Mouse (Mus musculus) myocyte (in vitro differentiated cells): ENCODE measurements at regions not wholly inside any gene's neighbourhood (a gene's known extent, or its start where the extent isn't known, plus 50 kb on each side); places are given as distances from the start of the nearest gene placed in this dataset.

Source experiments
- H3K27me3 ChIP-seq: one replicate; pipeline ENCODE4 v1.6.1; 2011; ENCODE audit not compliant: control insufficient read depth, insufficient read depth, insufficient read length
- H3K36me3 ChIP-seq: one replicate; pipeline ENCODE4 v1.6.1; 2011; ENCODE audit not compliant: control insufficient read depth, insufficient read depth
- H3K4me2 ChIP-seq: one replicate; pipeline ENCODE4 v1.6.1; 2011; ENCODE audit warnings: low read depth, control low read depth
- H3K4me3 ChIP-seq: one replicate; pipeline ENCODE4 v1.5.1; 2011; ENCODE audit warnings: mild to moderate bottlenecking, control low read depth, moderate library complexity
- H3K79me2 ChIP-seq: one replicate; pipeline ENCODE4 v1.6.1; 2011; ENCODE audit not compliant: control insufficient read depth, insufficient read depth
- H3ac ChIP-seq: one replicate; pipeline ENCODE4 v1.6.1; 2011; ENCODE audit not compliant: control insufficient read depth, insufficient read length
- CEBPB ChIP-seq: IDR thresholded peaks from 2 replicates; pipeline ENCODE4 v1.6.1; 2011; ENCODE audit warnings: mild to moderate bottlenecking, moderate library complexity; ENCODE audit not compliant: poor library complexity, insufficient read depth, severe bottlenecking
- E2F4 ChIP-seq: IDR thresholded peaks from one replicate; pipeline ENCODE4 v1.6.1; 2011; ENCODE audit warnings: mild to moderate bottlenecking, control low read depth, moderate library complexity; ENCODE audit not compliant: insufficient read depth
- MAX ChIP-seq: IDR thresholded peaks from one replicate; pipeline ENCODE4 v1.6.1; 2011; ENCODE audit warnings: low read depth, mild to moderate bottlenecking, control low read depth
- MYOD1 ChIP-seq, 3 experiments: IDR thresholded peaks; one replicate each; pipeline ENCODE4 v1.6.1; 2011; ENCODE audit warnings: control low read depth in 2 of 3, low read depth in 2 of 3, mild to moderate bottlenecking in 2 of 3, moderate library complexity in 1 of 3; ENCODE audit not compliant: insufficient read length in 2 of 3, control insufficient read depth in 1 of 3
- MYOG ChIP-seq, 3 experiments: IDR thresholded peaks; one replicate each; pipeline ENCODE4 v1.6.1; 2011; ENCODE audit warnings: control low read depth in 2 of 3, low read depth in 2 of 3, mild to moderate bottlenecking in 2 of 3; ENCODE audit not compliant: insufficient read length in 2 of 3, control insufficient read depth in 1 of 3, insufficient read depth in 1 of 3
- POLR2A ChIP-seq: IDR thresholded peaks from one replicate; pipeline ENCODE4 v1.6.1; 2011; ENCODE audit warnings: low read depth, mild to moderate bottlenecking, control low read depth, moderate library complexity; ENCODE audit not compliant: insufficient read length
- POLR2AphosphoS2 ChIP-seq: IDR thresholded peaks from one replicate; pipeline ENCODE4 v1.6.1; 2011; ENCODE audit warnings: low read depth, control low read depth; ENCODE audit not compliant: insufficient read length
- REST ChIP-seq: IDR thresholded peaks from one replicate; pipeline ENCODE4 v1.6.1; 2011; ENCODE audit warnings: mild to moderate bottlenecking, control low read depth, moderate library complexity; ENCODE audit not compliant: insufficient read depth, insufficient read length
- SRF ChIP-seq: IDR thresholded peaks from one replicate; pipeline ENCODE4 v1.6.1; 2011; ENCODE audit warnings: low read depth; ENCODE audit not compliant: control insufficient read depth, insufficient read length
- TCF12 ChIP-seq: IDR thresholded peaks from one replicate; pipeline ENCODE4 v1.6.1; 2011; ENCODE audit warnings: mild to moderate bottlenecking, control low read depth; ENCODE audit not compliant: poor library complexity, insufficient read depth, severe bottlenecking
- TCF3 ChIP-seq: IDR thresholded peaks from one replicate; pipeline ENCODE4 v1.6.1; 2011; ENCODE audit warnings: low read depth, control low read depth; ENCODE audit not compliant: insufficient read length
- USF1 ChIP-seq: IDR thresholded peaks from one replicate; pipeline ENCODE4 v1.6.1; 2011; ENCODE audit warnings: low read depth, mild to moderate bottlenecking, control low read depth, moderate library complexity

GRCm38 (mm10) chr14:26352927-26353326 lies 95.2 kb downstream of the Duxbl3 start:
- Histone ChIP-seq H3K4me3 (no peak overlapping the region), H3K36me3 (no peaks in the 10 kb centered on the region), H3ac (no peak overlapping the region), H3K79me2 (no peaks in the 10 kb centered on the region), H3K27me3 (peaks cover 11% of the 10 kb centered on the region), H3K4me2 (no peak overlapping the region)
- TF ChIP-seq CEBPB = no peak
- no peak for TF ChIP-seq POLR2A
- TF ChIP-seq SRF = no peak
- TF ChIP-seq USF1 = no peak
- no peak for TF ChIP-seq E2F4
- TF ChIP-seq TCF3 = no peak
- no peak for TF ChIP-seq MAX
- TF ChIP-seq TCF12 = no peak
- TF ChIP-seq POLR2AphosphoS2 = no peak
- no peak for TF ChIP-seq MYOG (IDR thresholded peaks at IDR 0.05; ENCODE audit: control insufficient read depth in 1 of 3, insufficient read depth in 1 of 3, insufficient read length in 2 of 3, low read depth in 2 of 3)
- TF ChIP-seq REST = no peak
- TF ChIP-seq MYOD1 (IDR thresholded peaks at IDR 0.05; ENCODE audit: control insufficient read depth in 1 of 3, insufficient read length in 2 of 3, low read depth in 2 of 3) = no peak

GRCm38 (mm10) chr14:26357242-26357641 lies 99.5 kb downstream of the Duxbl3 start:
- H3ac ChIP-seq = no peak overlapping the region
- no peak overlapping the region for H3K4me3 ChIP-seq
- H3K4me2 ChIP-seq = no peak overlapping the region
- peaks cover 24% of the 10 kb centered on the region for H3K27me3 ChIP-seq
- H3K79me2 ChIP-seq = no peaks in the 10 kb centered on the region
- TF ChIP-seq CEBPB (no peak), SRF (no peak), USF1 (no peak), E2F4 (no peak)
- no peaks in the 10 kb centered on the region for H3K36me3 ChIP-seq

GRCm38 (mm10) chr14:26357996-26358395 lies 100.2 kb downstream of the Duxbl3 start:
- peaks cover 32% of the 10 kb centered on the region for H3K27me3 ChIP-seq
- TF ChIP-seq E2F4 (no peak), TCF12 (no peak), REST (no peak), CEBPB (no peak), MYOD1 (IDR thresholded peaks at IDR 0.05; ENCODE audit: control insufficient read depth in 1 of 3, insufficient read length in 2 of 3, low read depth in 2 of 3) (no peak), MYOG (IDR thresholded peaks at IDR 0.05; ENCODE audit: control insufficient read depth in 1 of 3, insufficient read depth in 1 of 3, insufficient read length in 2 of 3, low read depth in 2 of 3) (no peak), SRF (no peak), USF1 (no peak), POLR2A (no peak)
- H3ac ChIP-seq = no peak overlapping the region
- no peaks in the 10 kb centered on the region for H3K36me3 ChIP-seq
- no peaks in the 10 kb centered on the region for H3K79me2 ChIP-seq
- H3K4me2 ChIP-seq = no peak overlapping the region
- no peak overlapping the region for H3K4me3 ChIP-seq

DNA sequence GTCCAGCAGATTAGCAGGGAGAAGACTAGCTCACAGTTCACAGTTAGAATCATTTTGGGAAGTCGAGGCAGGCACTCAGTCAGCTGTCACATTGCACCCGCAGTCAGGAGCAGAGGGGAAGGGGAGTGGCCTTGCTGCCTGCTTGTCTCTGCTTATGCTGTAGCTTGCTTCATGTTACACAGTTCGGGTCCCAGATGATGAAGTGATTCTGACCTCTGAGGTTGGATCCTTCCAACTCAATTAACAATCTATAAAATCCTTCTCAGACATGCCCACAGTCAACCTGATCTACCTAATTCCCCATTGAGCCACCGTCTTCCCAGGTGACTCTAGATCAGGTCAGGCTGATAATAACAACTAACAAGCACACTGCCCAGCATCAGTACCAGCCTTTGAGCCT lies 102.3 kb downstream of the Duxbl3 start:
- H3K36me3 ChIP-seq = no peaks in the 10 kb centered on the region
- H3K27me3 ChIP-seq = peaks cover 44% of the 10 kb centered on the region
- TF ChIP-seq REST = no peak
- no peak for TF ChIP-seq USF1
- TF ChIP-seq E2F4 = no peak
- TF ChIP-seq POLR2AphosphoS2 = no peak
- TF ChIP-seq MYOG (IDR thresholded peaks at IDR 0.05; ENCODE audit: control insufficient read depth in 1 of 3, insufficient read depth in 1 of 3, insufficient read length in 2 of 3, low read depth in 2 of 3) = no peak
- TF ChIP-seq TCF3 = no peak
- no peak for TF ChIP-seq MYOD1 (IDR thresholded peaks at IDR 0.05; ENCODE audit: control insufficient read depth in 1 of 3, insufficient read length in 2 of 3, low read depth in 2 of 3)
- TF ChIP-seq MAX = no peak
- no peak for TF ChIP-seq TCF12
- TF ChIP-seq CEBPB = no peak
- no peak for TF ChIP-seq SRF
- no peak overlapping the region for H3ac ChIP-seq
- H3K79me2 ChIP-seq = no peaks in the 10 kb centered on the region
- H3K4me2 ChIP-seq = no peak overlapping the region
- no peak overlapping the region for H3K4me3 ChIP-seq

- H3ac ChIP-seq = no peak overlapping the region
- H3K27me3 ChIP-seq = peaks cover 44% of the 10 kb centered on the region
- H3K4me2 ChIP-seq = no peak overlapping the region
- H3K79me2 ChIP-seq = no peaks in the 10 kb centered on the region
- no peaks in the 10 kb centered on the region for H3K36me3 ChIP-seq
- TF ChIP-seq MYOG (IDR thresholded peaks at IDR 0.05; ENCODE audit: control insufficient read depth in 1 of 3, insufficient read depth in 1 of 3, insufficient read length in 2 of 3, low read depth in 2 of 3) (no peak), POLR2A (no peak), POLR2AphosphoS2 (no peak), TCF12 (no peak), REST (no peak), TCF3 (no peak), SRF (no peak), CEBPB (no peak), E2F4 (no peak), MYOD1 (IDR thresholded peaks at IDR 0.05; ENCODE audit: control insufficient read depth in 1 of 3, insufficient read length in 2 of 3, low read depth in 2 of 3) (no peak), MAX (no peak), USF1 (no peak)
- no peak overlapping the region for H3K4me3 ChIP-seq
Measured at GRCm38 (mm10) chr14:26361206-26361605, 103.4 kb downstream of the Duxbl3 start.
